Mouse (Mus musculus): ENCODE data around the gene Arhgap27.

The Arhgap27 gene

GRCm38 (mm10) chr11:103356938-103357670 is 6.4 kb downstream of the Arhgap27 start:
- DNase-seq (ENCODE audit: low spot score in 2 of 2): no peak

GRCm38 (mm10) chr11:103356032-103356571 is 7.4 kb downstream of the Arhgap27 start:
- DNase-seq (ENCODE audit: low spot score in 2 of 2): no peak

GRCm38 (mm10) chr11:103355251-103355650 is 8.2 kb downstream of the Arhgap27 start:
- DNase-seq (ENCODE audit: low spot score in 2 of 2): no peak

- no peak for DNase-seq (ENCODE audit: low spot score in 2 of 2)
These were observed 9.5 kb downstream of the Arhgap27 start for GRCm38 (mm10) chr11:103354033-103354432.

GRCm38 (mm10) chr11:103352239-103352814 is 11.2 kb downstream of the Arhgap27 start:
- no peak for DNase-seq (ENCODE audit: low spot score in 2 of 2)

GRCm38 (mm10) chr11:103350711-103351315 is 12.7 kb downstream of the Arhgap27 start:
- no peak for DNase-seq (ENCODE audit: low spot score in 2 of 2)

GRCm38 (mm10) chr11:103349699-103350098 is 13.8 kb downstream of the Arhgap27 start:
- no peak for DNase-seq (ENCODE audit: low spot score in 2 of 2)

- DNase-seq (ENCODE audit: low spot score in 2 of 2): no peak
These were observed 16.8 kb downstream of the Arhgap27 start for GRCm38 (mm10) chr11:103346657-103347056.

GRCm38 (mm10) chr11:103346236-103346635 is 17.3 kb downstream of the Arhgap27 start:
- no peak for DNase-seq (ENCODE audit: low spot score in 2 of 2)

GRCm38 (mm10) chr11:103345408-103346091 is 17.9 kb downstream of the Arhgap27 start:
- DNase-seq (ENCODE audit: low spot score in 2 of 2): no peak

- no peak for DNase-seq (ENCODE audit: low spot score in 2 of 2)
These were observed 18.8 kb downstream of the Arhgap27 start for GRCm38 (mm10) chr11:103344494-103345332.

- DNase-seq (ENCODE audit: low spot score in 2 of 2): no peak
These were observed 19.6 kb downstream of the Arhgap27 start for GRCm38 (mm10) chr11:103343881-103344280.

GRCm38 (mm10) chr11:103343063-103343462 is 20.4 kb downstream of the Arhgap27 start:
- no peak for DNase-seq (ENCODE audit: low spot score in 2 of 2)

- no peak for DNase-seq (ENCODE audit: low spot score in 2 of 2)
These were observed 22.8 kb downstream of the Arhgap27 start for GRCm38 (mm10) chr11:103340677-103341076.

- DNase-seq (ENCODE audit: low spot score in 2 of 2): no peak
These were observed 23.4 kb downstream of the Arhgap27 start for GRCm38 (mm10) chr11:103340130-103340529.

- DNase-seq (ENCODE audit: low spot score in 2 of 2): no peak
These were observed 23.9 kb downstream of the Arhgap27 start for GRCm38 (mm10) chr11:103339414-103340119.

GRCm38 (mm10) chr11:103338671-103339070 is 24.8 kb downstream of the Arhgap27 start:
- DNase-seq (ENCODE audit: low spot score in 2 of 2): no peak

GRCm38 (mm10) chr11:103338119-103338518 is 25.4 kb downstream of the Arhgap27 start:
- DNase-seq (ENCODE audit: low spot score in 2 of 2): no peak

- no peak for DNase-seq (ENCODE audit: low spot score in 2 of 2)
These were observed 26.3 kb downstream of the Arhgap27 start for GRCm38 (mm10) chr11:103337180-103337579.

GRCm38 (mm10) chr11:103335561-103335960 is 27.9 kb downstream of the Arhgap27 start:
- DNase-seq (ENCODE audit: low spot score in 2 of 2): no peak

GRCm38 (mm10) chr11:103334925-103335324 is 28.6 kb downstream of the Arhgap27 start:
- DNase-seq (ENCODE audit: low spot score in 2 of 2): no peak

All from frontal cortex, postnatal 36 days (tissue).